Mouse (Mus musculus) embryo, embryonic 10.5 days (tissue): ENCODE data around the gene RPS10-NUDT3.

Experiments used
- DNase-seq: peaks from one replicate; pipeline ENCODE4 v3.0.0-alpha.2; 2015; ENCODE audit warnings: low spot score

The RPS10-NUDT3 gene

DNA sequence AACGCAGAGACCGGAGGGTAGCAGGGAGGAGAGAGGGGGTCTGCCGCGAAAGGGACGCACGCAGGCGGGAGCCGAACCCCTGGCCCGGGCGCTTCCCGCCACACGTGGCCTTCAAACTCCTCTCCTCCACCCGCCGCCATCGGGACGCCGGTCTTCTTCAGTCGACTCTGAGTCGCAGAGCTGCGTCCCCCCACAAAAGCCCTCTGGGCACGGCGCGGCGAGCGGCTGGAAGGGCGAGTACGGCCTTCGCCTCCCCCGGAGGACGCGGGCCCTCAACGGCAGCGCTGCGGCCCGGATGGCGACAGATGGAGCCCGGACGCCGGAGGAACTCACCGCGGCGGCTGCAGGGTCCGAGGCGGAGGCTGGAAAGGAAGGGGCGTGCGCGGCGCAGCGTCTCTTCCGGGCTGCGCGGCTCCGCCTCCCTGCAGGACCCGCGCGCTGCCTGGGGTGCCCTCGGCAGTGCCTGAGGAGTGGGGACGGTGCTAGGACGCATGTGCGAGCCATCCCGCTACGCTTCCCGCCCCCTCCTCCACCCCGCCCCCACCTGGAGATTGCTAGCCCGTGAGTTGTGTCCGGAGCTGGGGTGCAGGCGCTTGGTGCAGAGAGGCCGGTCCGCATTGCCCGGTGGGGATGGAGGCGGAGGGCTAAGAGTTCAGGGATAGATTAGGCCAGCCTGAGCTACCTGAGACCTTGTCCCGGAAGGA is at the start of gene RPS10-NUDT3:
Gene RPS10-NUDT3 (minus strand): TSS at position 352 of the 704 bp plus-strand sequence.
- peak; percentile 94 for DNase-seq

DNA sequence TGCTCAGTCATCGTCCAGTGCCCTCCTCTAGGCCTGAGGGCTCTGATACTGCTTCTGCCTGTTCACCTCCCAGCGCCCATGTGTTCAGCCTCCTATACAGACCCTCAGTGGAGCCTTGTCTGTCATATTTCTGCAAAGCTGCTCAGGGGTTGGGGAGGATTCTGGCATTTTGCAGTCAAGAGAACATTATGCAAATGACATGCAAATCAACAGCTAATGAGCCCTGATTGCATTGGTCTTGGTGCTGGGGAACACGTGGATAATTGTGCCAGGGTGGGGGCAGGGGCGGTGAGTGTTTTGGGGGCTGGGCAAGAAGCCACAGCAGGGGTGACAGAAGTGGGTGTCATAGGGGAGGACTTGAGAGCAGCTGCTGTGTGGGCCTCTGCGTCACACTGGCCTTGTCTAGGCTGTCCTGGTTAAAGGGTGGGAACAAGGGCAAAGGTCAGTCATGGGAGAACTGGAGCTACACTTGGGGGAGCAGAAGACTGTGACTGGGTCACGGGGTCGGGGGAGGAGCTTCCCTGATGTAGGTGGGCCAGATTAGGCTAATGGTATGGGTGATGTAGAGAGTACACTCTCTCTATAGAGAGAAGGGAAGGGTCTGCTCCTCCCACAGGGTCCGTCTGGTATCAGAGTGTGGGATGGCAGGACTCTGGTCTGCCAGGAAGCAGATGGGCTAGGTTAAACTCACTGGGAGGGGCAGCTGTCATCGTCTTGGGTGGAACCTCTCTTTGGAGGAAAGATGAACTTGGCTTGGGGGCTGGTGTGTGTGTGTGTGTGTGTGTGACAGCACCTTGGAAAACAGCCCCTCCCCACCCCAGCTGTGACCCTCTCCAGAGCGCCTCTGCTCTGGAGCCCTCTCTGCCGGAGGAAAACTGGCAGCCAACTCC is 44.1 kb upstream of the RPS10-NUDT3 start:
- no peak for DNase-seq

DNA sequence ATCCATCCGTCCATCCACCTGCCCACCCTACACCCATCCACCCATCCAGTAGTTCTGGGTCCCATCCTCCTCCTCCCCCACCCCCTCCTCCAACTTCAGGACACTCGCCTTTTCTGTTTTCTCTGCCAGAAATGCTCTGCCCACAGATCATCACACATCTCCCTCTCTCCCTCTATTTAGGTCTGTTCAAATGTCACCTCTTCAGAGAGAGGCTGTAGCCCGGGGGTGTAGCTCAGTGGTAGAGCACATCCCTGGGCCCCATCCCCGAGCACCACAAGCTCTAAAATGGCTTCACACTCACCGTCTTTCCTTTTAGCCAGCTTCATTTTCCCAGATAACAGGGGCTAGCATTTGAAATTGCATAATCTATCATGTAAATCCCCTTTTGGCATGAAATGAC is 42.7 kb upstream of the RPS10-NUDT3 start:
- no peak for DNase-seq

DNA sequence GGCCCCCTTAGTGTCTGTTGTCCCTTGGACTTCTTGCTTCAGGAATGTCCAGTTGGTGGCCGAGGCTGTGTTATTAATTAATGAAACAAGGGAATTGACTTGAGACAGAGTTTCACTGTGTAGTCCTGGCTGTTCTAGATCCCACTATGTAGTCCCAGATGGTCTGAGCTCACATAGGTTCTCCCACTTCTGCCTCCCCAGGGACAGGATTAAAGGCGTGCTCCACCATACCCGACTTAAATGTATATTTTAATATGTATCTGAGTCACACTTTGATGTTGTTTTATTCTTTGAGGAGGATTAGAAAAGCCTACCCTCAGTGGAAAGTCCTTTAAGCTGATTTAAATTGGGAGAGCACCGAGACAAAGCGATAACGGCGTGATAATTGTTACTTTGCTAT is 41.2 kb upstream of the RPS10-NUDT3 start:
- DNase-seq, result no peak

DNA sequence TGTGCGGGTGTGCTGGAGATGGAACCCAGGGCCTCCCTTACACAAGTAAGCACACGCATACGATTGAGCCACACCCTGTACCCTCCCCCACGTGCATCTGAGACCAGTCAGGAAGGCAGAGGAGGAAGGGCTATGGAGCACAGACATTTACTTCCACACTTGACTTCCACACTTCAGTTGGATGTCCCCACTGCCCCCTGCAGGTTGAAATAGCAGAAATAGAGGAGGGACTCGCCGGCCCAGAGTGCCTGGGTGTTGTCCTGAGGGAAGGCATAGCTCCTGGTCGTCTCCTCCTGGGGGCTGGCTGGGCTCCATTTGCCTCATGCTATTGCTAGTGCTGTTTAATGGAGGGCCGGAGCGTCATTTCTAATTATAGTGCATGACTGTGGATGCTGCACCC is 40.4 kb upstream of the RPS10-NUDT3 start:
- DNase-seq, result no peak

DNA sequence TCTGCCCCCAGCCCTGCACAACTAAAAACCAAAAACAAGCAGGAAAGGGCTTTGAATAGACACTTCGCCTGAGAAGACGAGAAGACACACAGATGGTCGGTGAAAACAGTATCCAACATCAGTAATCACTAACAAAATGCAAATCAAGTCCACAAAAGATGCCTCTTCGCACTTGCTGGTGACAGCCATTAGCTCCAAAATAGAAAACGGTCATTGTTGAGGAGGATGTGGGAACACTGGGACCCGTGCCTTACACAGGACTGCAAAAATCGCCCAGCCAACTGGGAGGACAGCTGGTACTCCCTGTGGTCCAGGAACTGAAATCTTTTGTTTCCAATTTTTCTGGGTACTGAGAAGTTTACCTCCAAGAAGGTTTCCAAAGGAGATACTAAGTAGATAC is 38.9 kb upstream of the RPS10-NUDT3 start:
- DNase-seq, result no peak

DNA sequence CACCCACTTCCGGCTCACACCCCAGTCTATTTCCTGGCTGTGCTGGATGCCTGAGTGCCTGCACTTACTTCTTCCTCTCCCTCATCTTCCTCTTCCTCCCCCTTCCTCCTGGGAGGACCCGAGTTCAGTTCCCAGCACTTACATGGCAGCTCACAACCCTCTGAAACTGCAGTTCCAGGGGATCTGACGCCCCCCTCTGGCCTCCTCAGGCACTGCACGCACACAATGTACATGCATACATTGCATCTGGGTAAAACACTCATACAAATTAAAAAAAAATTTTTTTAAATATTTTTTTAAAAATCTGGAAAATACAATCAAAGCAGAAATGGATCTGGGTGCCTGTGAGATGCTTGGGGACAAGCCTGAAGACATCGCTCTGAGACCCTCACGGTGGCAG is 36.7 kb upstream of the RPS10-NUDT3 start:
- DNase-seq, result no peak

DNA sequence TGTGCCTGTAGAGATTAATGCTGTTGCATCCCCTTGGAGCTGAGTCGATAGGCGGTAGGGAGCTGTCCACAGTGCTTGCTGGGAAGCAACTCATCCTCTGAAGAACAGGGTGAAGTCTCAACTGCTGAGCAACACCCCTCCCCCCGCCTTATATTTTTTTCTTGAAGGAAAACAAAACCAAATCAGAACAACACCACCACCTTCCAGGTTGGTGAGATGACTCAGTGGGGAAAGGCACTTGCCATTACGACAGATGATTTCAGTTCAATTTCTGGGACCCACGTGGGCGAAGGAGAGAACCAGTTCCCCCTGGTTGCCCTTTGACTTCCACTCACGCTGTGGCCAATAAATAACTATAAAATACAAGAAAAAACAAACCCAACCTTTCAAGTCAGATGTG is 23.7 kb upstream of the RPS10-NUDT3 start:
- no peak for DNase-seq

DNA sequence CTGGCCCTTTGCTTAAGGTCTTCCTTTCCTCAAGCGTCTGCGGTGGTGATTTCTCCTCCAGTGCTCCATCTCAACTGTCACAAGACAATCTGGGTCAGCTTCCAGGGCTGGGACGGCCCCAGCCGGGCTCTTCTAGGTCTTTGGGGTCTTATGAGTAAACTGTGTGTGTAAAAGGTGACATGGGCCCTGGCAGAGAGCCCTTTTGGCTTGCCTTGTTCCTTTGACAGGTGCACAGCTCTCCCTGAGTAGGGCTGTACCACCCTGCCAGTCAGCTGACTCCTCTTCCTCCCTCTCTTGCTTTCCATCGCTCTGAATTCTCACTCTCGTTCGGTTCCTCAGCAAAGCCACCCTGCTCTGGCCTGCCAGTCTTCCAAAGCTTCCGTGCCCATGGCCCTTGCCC is 22.1 kb upstream of the RPS10-NUDT3 start:
- DNase-seq, result no peak

DNA sequence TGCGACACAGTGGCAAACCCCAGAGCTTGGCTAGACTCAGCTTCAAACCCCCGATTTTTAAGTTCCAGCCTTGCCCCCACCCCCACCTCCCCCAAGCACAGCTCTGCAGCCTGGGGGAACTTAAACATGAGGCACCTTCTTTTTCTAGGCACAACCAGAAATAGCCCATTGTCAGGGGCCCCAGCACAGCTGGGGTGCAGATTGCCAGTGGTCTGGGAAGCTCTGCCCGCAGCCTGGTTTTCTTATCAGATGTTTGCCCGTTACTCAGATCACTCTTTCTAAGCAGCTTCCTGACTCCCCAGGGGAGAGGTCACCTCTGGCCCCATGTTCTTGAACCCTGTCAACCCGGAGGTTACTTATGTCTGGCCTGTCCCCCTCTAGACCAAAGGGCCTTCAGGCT is 21.4 kb upstream of the RPS10-NUDT3 start:
- DNase-seq, result no peak

DNA sequence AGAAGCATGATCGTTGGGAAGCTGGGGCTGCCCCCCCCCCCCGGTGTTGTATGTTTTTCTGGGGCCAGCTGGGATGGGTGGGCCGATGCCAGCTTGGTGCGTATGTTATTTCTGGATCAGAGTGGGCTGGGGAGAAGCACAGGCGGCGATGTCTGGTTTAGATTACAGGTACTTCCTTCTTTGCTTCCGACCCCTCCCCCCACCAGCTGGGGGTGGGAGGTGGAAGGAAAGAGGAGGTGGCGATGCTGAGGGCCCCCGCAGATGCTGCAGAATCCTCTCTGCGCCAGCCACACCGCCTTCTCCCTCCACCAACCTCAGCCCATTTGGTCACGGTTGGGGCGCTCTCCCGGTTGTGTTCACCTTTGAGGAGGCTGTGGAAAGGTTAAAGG is 21.0 kb upstream of the RPS10-NUDT3 start:
- peak; percentile 45 for DNase-seq

DNA sequence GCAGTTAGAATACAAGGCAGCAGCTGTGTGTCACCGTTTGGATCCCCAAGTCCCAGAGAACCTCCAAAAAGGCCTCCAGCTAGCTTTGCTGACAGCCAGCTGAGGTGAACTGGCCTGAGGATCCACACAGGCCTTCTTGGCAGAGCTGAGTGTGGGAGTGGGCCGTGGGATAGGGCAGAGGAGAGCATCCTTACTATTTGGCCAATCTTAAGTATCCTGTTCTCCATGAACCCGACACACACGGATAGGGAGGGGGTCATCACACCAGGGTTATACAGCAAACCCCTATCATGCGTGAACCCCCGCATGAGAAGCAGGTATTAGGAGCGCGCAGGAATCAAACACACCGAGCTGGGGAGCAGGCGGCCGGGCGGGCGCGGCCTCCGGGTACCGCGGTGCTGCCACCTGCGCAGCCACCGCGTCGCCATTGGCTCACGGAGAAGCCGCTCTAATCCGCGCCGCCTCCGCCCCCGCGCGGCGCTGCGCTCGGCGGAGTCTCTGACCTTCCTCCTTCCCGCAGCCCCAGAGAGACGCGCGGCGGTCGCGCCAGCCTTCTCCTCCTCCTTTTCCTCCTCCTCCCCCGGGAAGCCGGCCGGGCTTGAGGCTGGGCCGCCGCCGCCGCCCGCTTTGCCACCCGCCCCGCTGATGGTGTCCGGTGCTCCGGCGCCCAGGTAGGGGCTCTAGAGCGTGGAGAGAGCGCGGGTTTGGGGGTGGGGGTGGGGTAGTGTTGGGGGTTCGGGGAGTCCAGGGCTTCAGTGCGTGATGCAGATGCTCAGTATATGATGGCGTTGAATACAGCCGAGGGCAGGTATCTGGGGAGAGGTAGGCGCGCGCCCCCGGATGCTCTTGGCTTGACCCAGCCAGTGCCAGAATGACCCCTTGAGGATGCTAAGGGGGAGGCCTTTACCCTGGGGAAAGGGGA is 20.3 kb upstream of the RPS10-NUDT3 start, which contains the start of gene Pacsin1:
Gene Pacsin1 (plus strand): TSS at position 421 of the 922 bp plus-strand sequence.
- DNase-seq, result peak; percentile 62

DNA sequence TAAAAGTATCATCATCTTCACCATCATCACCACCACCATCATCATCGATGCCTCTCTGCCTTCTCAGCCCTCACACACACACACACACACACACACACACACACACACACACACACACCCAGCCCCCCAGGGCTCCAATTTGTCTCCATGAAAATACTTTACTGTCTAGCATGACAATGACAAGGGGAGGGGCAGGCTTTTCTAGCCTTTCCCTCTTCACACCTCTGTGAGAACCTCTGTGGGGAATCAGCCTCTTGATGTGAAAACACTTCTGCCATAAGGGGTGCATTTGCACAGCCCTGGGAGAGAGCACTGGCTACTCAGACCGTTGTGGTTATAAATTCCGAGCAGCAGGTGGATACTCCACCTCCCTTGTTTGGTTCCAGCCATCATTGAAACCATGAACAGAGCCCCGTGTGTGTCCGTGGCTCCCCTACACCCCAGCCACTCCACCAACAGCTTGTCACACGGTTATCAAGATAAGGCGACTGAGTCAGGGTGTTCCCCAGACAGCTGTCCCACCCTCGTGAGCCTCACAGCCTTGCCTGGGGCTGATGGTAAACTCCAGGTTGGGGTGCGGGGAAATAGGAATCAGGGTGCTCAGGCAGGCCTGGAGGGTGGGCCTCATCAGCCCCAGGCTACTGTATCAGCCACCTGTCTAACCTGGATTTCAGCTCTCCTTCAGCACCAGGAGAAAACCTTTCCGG is 18.4 kb upstream of the RPS10-NUDT3 start:
- DNase-seq, result no peak

DNA sequence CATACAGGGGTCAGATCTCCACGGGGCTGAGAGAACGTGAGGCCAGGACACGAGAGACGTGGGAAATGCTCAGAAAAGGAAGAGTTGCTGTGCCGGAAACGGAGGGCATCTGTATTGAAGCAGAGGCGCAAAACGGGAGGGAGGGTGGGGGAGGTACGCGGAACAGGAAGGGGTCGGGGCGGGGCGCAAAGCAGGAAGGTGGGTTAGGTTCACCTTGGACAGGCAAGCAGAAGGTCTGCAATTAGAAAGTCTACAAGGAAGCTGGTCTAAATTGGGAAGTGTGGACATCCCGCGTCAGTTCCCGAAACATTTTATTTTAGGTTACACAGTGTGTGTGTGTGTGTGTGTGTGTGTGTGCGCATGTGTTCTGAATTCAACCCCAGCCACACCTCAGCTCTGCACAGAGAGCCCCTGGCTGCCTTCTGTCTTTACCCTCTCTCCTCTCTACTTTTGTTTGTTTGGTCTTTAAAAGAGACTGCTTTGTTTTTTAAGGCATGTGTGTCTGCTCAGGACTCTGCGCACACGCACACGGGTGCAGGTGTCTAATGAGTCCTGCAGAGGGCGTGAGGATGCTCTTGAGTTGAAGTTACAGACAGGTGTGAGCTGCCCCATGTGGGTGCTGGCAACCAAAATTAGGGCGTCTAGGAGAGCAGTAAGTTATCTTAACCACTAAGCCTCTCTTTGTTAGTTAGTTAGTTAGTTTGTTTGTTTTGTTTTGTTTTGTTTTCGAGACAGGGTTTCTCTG is 17.2 kb upstream of the RPS10-NUDT3 start:
- DNase-seq, result no peak

DNA sequence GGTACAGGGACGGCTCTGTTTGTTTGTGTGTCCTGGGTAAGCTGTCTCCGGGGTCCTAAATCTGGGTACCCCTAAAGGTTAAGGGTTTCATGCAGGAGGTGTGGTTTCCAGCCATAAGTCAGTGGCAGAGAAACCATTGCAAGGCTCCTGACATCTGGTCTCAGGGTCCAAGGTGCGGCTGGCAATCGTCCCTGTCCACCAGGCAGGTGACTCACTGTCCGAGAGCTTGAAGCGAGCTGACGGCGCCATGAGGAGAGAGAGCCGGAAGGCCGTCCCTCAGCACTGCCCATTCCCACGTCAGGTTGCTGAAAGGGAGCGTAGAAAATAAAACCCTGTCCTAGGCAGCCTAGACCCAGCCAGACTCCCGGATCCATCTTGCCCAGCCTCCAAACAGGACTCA is 15.6 kb upstream of the RPS10-NUDT3 start:
- no peak for DNase-seq

DNA sequence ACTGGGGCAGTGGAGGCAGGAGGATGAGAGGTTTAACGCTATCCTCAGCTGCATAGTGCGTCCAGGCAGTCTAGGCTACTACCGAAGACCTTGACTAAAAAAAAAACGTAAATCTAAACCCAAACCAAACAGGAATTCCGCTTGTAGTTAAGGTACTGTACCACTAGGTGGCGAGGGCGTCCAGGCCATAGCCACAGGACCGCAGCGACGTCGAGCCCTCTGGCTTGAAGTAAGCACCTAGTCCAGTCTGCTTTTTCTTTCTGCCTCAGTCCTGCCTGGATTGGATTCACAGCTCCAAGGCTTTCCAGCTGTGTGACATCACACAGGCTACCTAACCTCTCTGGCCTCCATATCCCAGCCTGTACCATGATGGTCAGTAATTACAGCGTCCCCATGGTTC is 15.1 kb upstream of the RPS10-NUDT3 start:
- DNase-seq, result peak; percentile 87

DNA sequence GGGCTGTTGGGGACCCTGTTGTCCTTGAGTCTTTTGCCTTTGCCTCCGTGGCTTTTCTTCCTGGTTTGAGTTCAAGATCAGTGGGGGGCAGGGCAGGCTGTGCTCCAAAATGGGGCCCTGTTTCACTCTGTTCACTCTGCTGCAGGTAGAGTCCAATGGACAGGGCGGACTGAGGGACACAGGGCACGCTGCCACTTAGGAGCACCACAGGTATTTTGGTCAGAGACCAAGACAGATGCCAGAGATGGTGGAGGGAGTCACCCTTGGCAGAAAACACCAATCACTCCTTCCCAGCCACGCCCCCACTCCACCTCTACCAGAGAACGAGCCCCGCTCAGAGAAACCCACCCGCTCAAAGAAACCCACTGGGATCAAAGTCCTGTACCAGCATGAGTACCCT is 10.8 kb upstream of the RPS10-NUDT3 start:
- no peak for DNase-seq

DNA sequence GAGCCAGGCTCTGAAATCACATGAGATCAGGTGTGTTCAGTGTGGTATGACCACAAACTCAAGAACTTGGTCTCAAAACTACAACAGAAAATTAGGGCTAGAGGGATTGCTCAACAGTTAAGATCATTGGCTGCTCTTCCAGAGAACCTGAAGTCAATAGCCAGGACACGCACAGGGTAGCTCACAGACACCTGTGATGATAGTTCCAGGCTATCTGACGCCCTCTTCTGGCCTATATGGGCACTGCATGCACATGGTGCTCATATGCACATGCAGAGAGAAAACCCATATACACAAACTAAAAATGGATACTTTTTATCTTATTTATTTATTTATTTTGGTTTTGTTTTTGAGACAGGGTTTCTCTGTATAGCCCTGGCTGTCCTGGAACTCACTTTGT is 9.6 kb upstream of the RPS10-NUDT3 start:
- DNase-seq, result no peak

DNA sequence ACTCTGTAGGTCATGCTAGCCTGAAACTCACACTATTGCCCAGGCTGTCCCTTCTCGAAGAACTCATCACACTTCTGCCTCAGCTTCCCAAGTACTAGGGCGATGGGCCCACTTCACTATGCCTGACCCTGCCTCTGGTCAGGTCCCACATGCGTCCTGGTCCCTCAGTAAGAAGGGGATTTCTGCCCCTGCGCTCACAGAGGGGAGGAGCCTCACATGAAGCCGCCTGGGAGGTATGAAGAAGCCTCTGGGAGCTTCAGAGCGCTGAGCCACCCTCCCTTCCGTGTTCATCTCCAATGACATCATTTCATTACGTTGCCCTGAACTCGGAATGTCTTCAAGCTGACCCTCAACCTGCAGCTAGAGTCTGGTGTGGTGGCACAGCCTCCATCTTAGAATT is 8.7 kb upstream of the RPS10-NUDT3 start:
- DNase-seq, result no peak

DNA sequence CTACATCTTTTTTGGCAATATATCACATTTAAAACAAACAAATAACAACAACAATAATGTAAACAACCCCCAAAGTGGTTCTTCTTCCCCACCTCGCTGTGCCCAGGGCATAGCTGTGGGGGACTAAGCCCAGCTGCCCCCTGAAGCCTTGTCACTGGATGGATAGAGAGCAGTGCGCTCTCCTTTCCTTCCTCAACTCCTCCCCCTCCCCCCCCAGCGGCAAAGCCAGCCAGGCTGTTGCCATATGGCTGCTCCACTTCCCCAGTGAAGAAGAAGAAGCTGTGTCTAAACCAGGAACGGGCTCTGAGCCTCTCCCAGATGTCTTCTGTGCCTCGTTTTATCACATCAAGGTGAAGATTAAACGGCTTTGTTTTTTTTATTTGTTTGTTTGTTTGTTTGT is 8.1 kb upstream of the RPS10-NUDT3 start:
- no peak for DNase-seq

DNA sequence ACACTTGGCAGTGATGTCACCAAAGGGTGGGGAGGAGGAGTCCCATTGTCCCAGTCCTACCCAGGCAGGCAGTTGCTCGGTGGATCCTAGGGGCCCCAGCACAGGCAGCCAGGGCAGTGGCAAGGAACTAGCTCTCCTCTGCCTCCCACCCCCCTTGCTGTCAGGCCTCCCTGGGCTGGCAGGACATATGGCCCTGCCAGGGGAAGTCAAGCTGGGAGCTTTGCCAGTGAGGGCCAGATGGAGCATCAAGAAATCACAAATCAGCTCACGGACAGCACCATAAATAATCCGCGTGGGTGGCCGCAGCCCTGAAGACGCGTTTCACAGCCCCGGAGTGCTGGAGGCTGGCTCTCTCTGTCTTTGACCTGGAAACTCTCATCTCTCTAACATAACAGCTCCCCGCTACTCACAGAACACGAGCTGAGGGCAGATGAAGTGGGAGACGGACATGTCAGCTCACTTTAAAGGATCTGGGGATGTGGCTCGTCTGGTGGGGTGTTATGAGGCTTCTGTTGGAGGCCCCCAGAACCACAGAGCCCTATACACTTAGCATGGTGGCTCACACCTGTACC is 7.6 kb upstream of the RPS10-NUDT3 start:
- peak; percentile 57 for DNase-seq
